Mouse (Mus musculus): Measurements from ENCODE around the gene Sun5.
A peak's percentile ranks its signal among the peaks of the same experiment; 100 is the strongest.

DNA sequence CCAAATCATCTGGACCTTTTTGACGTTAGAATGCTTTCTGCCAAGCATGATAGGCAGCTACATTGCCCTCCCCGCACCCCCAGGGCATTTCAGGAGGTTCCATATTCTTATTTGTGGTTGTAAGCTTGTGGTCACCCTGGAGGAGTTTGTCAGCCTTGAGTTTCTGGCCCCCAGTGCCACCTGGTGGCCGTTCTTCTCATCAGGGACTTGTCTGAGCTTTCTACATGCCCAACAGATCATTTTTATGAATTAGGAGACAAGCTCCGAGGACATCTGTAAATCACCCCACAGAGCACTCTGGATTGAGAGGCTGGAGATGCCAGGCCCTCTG lies 19.9 kb downstream of the Sun5 start:
- TF ChIP-seq POLR2A (IDR thresholded peaks at IDR 0.05; ENCODE audit: control insufficient read depth, low read depth, low read length), result no peak
- peak; percentile 23 for TF ChIP-seq CTCF (IDR thresholded peaks at IDR 0.05; ENCODE audit: control insufficient read depth, insufficient read depth, insufficient replicate concordance, low read depth, low read length)

Measured in testis, adult 2 months (tissue).